Comparison of ENCODE assay signal across 9 mouse cellular contexts in genomic region chr11:65475821-65476540, GRCm38 (mm10).
DNase-seq lines count a peak whose midpoint lies in the region; ATAC-seq and TF ChIP-seq lines count a peak whose summit lies in the region.
"Had no signal": no experiment of that assay in that cellular context is flagged by ENCODE, and none has a peak within 500 bp of the region (broad histone marks: within the 10 kb centered on the region; RNA-seq: fewer than 3 reads in every experiment).

No protein-coding gene starts in this region.

- no peak overlapping the region for H3K4me2 ChIP-seq in embryonic facial prominence, embryonic 14.5 days (ENCODE audit: low read depth, low read length)

- intact Hi-C loops in gastrocnemius, adult 2 months (cut with DNase I) = no loop called here

- peak; percentile 26; the same call in 1 of the 2 replicates for ATAC-seq in embryonic facial prominence, embryonic 14.5 days (ENCODE audit: low read depth)
- no peak for ATAC-seq in monocyte, adult 5-6 weeks (replicated peaks; ENCODE audit: insufficient number of reproducible peaks, low FRiP score, low TSS enrichment, poor library complexity, severe bottlenecking)

- no peak overlapping the region for H3K9ac ChIP-seq in embryonic facial prominence, embryonic 14.5 days (ENCODE audit: low read depth, low read length)
- H3K9ac ChIP-seq: liver, embryonic 14.5 days had no signal

- H3K4me1 ChIP-seq in embryonic facial prominence, embryonic 14.5 days (ENCODE audit: control insufficient read depth, insufficient read depth, low read length) = peaks cover 3% of the 10 kb centered on the region; the same call in 1 of the 2 replicates

- peak overlapping the region; percentile 13 for H3K4me3 ChIP-seq in gastrocnemius, adult 2 months
- no peak overlapping the region for H3K4me3 ChIP-seq in embryonic facial prominence, embryonic 14.5 days (ENCODE audit: low read depth, low read length)

- no peak for TF ChIP-seq CTCF in gastrocnemius, adult 2 months (IDR thresholded peaks at IDR 0.05)

- H3K36me3 ChIP-seq in embryonic facial prominence, embryonic 14.5 days (ENCODE audit: control insufficient read depth, insufficient read depth, low read length) = no peaks in the 10 kb centered on the region

- no peak overlapping the region for H3K27ac ChIP-seq in gastrocnemius, adult 2 months
- no peak overlapping the region for H3K27ac ChIP-seq in embryonic facial prominence, embryonic 14.5 days (replicated peaks; ENCODE audit: low read depth, low read length)
- H3K27ac ChIP-seq: liver, embryonic 14.5 days had no signal

- H3K9me3 ChIP-seq in embryonic facial prominence, embryonic 14.5 days (ENCODE audit: control insufficient read depth, low read length) = no peaks in the 10 kb centered on the region

- H3K27me3 ChIP-seq in embryonic facial prominence, embryonic 14.5 days (replicated peaks; ENCODE audit: control insufficient read depth, insufficient read depth, low read length) = peaks cover 3% of the 10 kb centered on the region; the same call in 1 of the 2 replicates

- WGBS in embryonic facial prominence, embryonic 14.5 days = 56% methylated on average over 18 of the region's 18 CpGs

- no peak for DNase-seq in gastrocnemius, adult 2 months
- no peak for DNase-seq in gastrocnemius, adult 18-20 months (ENCODE audit: low spot score)
- DNase-seq in retina, postnatal 1 day = peak; percentile 29
- DNase-seq in retina, embryonic 14.5 days (ENCODE audit: low spot score) = no peak
- peak; percentile 60 for DNase-seq in embryonic facial prominence, embryonic 14.5 days (ENCODE audit: low spot score)
- DNase-seq in retina, postnatal 7 days (ENCODE audit: low read depth, low spot score) = peak; percentile 34
- DNase-seq in frontal cortex, postnatal 14 days (ENCODE audit: low spot score in 2 of 2) = no peak

Comparison
In these comparisons a context has a peak if more than half of its experiments do, and no peak if none do; other contexts are left out.
1. DNase-seq: peak in retina, postnatal 1 day (single experiment), embryonic facial prominence, embryonic 14.5 days (single experiment) and retina, postnatal 7 days (single experiment); none in gastrocnemius, adult 2 months (single experiment), gastrocnemius, adult 18-20 months (single experiment), retina, embryonic 14.5 days (single experiment) and frontal cortex, postnatal 14 days (0 of 2).